ENCODE assay signal across 14 mouse cellular contexts in the genomic region with DNA sequence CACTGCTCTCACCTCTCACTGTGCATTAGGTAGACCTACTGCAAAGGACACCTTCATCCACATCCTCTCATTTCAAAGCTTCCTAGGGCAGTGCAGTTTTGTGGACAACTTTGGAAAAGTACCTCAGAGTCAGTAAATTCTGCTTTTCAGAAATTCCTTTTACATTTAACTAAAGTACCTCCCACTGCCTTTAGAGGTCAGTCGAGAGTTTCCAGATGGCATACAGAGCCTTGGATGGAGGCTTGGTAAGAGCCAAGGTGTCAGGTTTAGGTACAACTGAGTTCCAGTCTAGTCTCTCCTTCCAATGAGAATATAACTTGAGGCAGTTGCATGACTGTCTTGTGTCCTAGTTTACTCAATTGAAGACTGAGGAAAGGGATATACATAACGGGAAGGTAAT. TPM values are rescaled to one million over a fixed set of nuclear protein-coding genes. Genes with fewer than 3 reads are reported as not detected.
DNase-seq lines count a peak whose midpoint lies in the region; ATAC-seq and TF ChIP-seq lines count a peak whose summit lies in the region.
"Had no signal": no experiment of that assay in that cellular context is flagged by ENCODE, and none has a peak within 500 bp of the region (broad histone marks: within the 10 kb centered on the region; RNA-seq: fewer than 3 reads in every experiment).

No protein-coding gene starts in this region.

- no peak overlapping the region for H3K4me3 ChIP-seq in hindbrain, embryonic 11.5 days (ENCODE audit: low read depth, low read length)
- H3K4me3 ChIP-seq in hindbrain, embryonic 16.5 days (ENCODE audit: low read length) = no peak overlapping the region
- no peak overlapping the region for H3K4me3 ChIP-seq in MEL (ENCODE audit: control insufficient read depth in 1 of 2, insufficient read depth in 1 of 2, low read depth in 2 of 2, low read length in 2 of 2)
- H3K4me3 ChIP-seq: liver, embryonic 13.5 days; myocyte had no signal

- H3K36me3 ChIP-seq in hindbrain, embryonic 11.5 days (ENCODE audit: control insufficient read depth, insufficient read depth, low read length) = no peaks in the 10 kb centered on the region
- H3K36me3 ChIP-seq in hindbrain, embryonic 16.5 days (ENCODE audit: control insufficient read depth, insufficient read depth, low read length) = no peaks in the 10 kb centered on the region
- no peaks in the 10 kb centered on the region for H3K36me3 ChIP-seq in MEL (ENCODE audit: control insufficient read depth in 1 of 2, insufficient read depth in 2 of 2, low read length in 2 of 2)
- H3K36me3 ChIP-seq: liver, embryonic 13.5 days had no signal

- ATAC-seq in hindbrain, embryonic 11.5 days (ENCODE audit: low FRiP score) = no peak
- ATAC-seq in hindbrain, embryonic 16.5 days = no peak
- ATAC-seq in granulocyte monocyte progenitor cell, adult 5-6 weeks (replicated peaks; ENCODE audit: poor library complexity, severe bottlenecking) = peak; percentile 53; the same call in 1 of the 2 replicates

- DNase-seq in hindbrain, embryonic 11.5 days (ENCODE audit: low spot score) = peak; percentile 35
- peak; percentile 49 for DNase-seq in 416B (ENCODE audit: low read depth)
- peak; percentile 70 for DNase-seq in MEL (ENCODE audit: low read depth, low spot score)
- DNase-seq in right cerebral cortex, postnatal 25 days = no peak
- DNase-seq in kidney, postnatal 10 days = no peak
- no peak for DNase-seq in cerebellum, postnatal 25 days
- DNase-seq: cerebellum, adult 11-12 months; kidney, postnatal 25 days; liver, embryonic 13.5 days; right cerebral cortex, adult 18-20 months; thymus, adult 2 months had no signal

- no peak for TF ChIP-seq POLR2A in MEL (IDR thresholded peaks at IDR 0.05; ENCODE audit: control insufficient read depth in 1 of 2, insufficient read depth in 1 of 2, low read depth in 1 of 2, low read length in 2 of 2, poor library complexity in 1 of 2)

- no peak for TF ChIP-seq EP300 in MEL (IDR thresholded peaks at IDR 0.05; ENCODE audit: low read depth in 1 of 2, low read length in 2 of 2)

- 42% methylated on average over 2 of the region's 2 CpGs for WGBS in hindbrain, embryonic 11.5 days
- 53% methylated on average over 2 of the region's 2 CpGs for WGBS in hindbrain, embryonic 16.5 days

- no peaks in the 10 kb centered on the region for H3K79me2 ChIP-seq in MEL (ENCODE audit: control insufficient read depth, insufficient read depth, low read length, poor library complexity)

- H3K9me3 ChIP-seq in hindbrain, embryonic 11.5 days (ENCODE audit: control insufficient read depth, low read length) = no peaks in the 10 kb centered on the region
- H3K9me3 ChIP-seq in hindbrain, embryonic 16.5 days (ENCODE audit: control insufficient read depth, low read length) = no peaks in the 10 kb centered on the region
- H3K9me3 ChIP-seq in MEL (replicated peaks; ENCODE audit: insufficient read depth, low read length) = no peaks in the 10 kb centered on the region
- H3K9me3 ChIP-seq: liver, embryonic 13.5 days had no signal

- H3K27me3 ChIP-seq in hindbrain, embryonic 11.5 days (ENCODE audit: control insufficient read depth, insufficient read depth, low read length) = no peaks in the 10 kb centered on the region
- H3K27me3 ChIP-seq in hindbrain, embryonic 16.5 days (replicated peaks; ENCODE audit: control insufficient read depth, insufficient read depth, low read length) = no peaks in the 10 kb centered on the region
- H3K27me3 ChIP-seq in MEL (ENCODE audit: control insufficient read depth in 1 of 2, insufficient read depth in 2 of 2, low read length in 2 of 2) = peaks cover 21 to 27% of the 10 kb centered on the region in 2 experiments
- H3K27me3 ChIP-seq: liver, embryonic 13.5 days had no signal

- H3K4me2 ChIP-seq in hindbrain, embryonic 11.5 days (replicated peaks; ENCODE audit: low read depth, low read length) = no peak overlapping the region
- no peak overlapping the region for H3K4me2 ChIP-seq in hindbrain, embryonic 16.5 days (ENCODE audit: low read length)
- H3K4me2 ChIP-seq: liver, embryonic 13.5 days had no signal

- TF ChIP-seq CTCF in MEL (IDR thresholded peaks at IDR 0.05 in 2 of 3, conservative IDR thresholded peaks at IDR 0.05 in 1 of 3; ENCODE audit: control insufficient read depth in 1 of 3, insufficient read depth in 1 of 3, low read depth in 2 of 3, low read length in 3 of 3, poor library complexity in 1 of 3, severe bottlenecking in 1 of 3) = peak; percentile 51 to 94 (median 86)

- no peaks in the 10 kb centered on the region for H3K4me1 ChIP-seq in hindbrain, embryonic 11.5 days (replicated peaks; ENCODE audit: control insufficient read depth, insufficient read depth, low read length)
- no peaks in the 10 kb centered on the region for H3K4me1 ChIP-seq in hindbrain, embryonic 16.5 days (ENCODE audit: control insufficient read depth, insufficient read depth, low read depth, low read length)
- H3K4me1 ChIP-seq in MEL (ENCODE audit: control insufficient read depth in 1 of 2, insufficient read depth in 2 of 2, low read length in 2 of 2) = no peaks in the 10 kb centered on the region
- H3K4me1 ChIP-seq: liver, embryonic 13.5 days had no signal

- H3K27ac ChIP-seq in hindbrain, embryonic 11.5 days (ENCODE audit: low read depth, low read length) = no peak overlapping the region
- no peak overlapping the region for H3K27ac ChIP-seq in hindbrain, embryonic 16.5 days (ENCODE audit: low read depth, low read length)
- no peak overlapping the region for H3K27ac ChIP-seq in MEL (ENCODE audit: control insufficient read depth, low read depth, low read length)
- H3K27ac ChIP-seq: liver, embryonic 13.5 days had no signal

- peak; percentile 88 for TF ChIP-seq RAD21 in MEL (IDR thresholded peaks at IDR 0.05; ENCODE audit: low read depth, low read length)

- no peak overlapping the region for H3K9ac ChIP-seq in hindbrain, embryonic 11.5 days (ENCODE audit: low read depth, low read length)
- H3K9ac ChIP-seq in hindbrain, embryonic 16.5 days (ENCODE audit: low read depth, low read length) = no peak overlapping the region
- H3K9ac ChIP-seq in MEL (ENCODE audit: control insufficient read depth, low read depth, low read length, poor library complexity, severe bottlenecking) = no peak overlapping the region
- H3K9ac ChIP-seq: liver, embryonic 13.5 days had no signal

TF ChIP-seq in MEL, 35 proteins besides CTCF, POLR2A, EP300 and RAD21:
- TF ChIP-seq ZC3H11A (IDR thresholded peaks at IDR 0.05; ENCODE audit: low read depth, low read length) (peak; percentile 79), POLR2AphosphoS5 (IDR thresholded peaks at IDR 0.05; ENCODE audit: borderline replicate concordance, low read depth, low read length) (no peak), SMC3 (IDR thresholded peaks at IDR 0.05; ENCODE audit: low read depth, low read length) (peak; percentile 86), USF1 (IDR thresholded peaks at IDR 0.05; ENCODE audit: low read depth, low read length) (no peak)

RNA-seq across cellular contexts. Expression of a gene that starts 46.8 kb away (rescaled TPM):
- 30.2 and 33.8 TPM in 2 replicates for polyA plus RNA-seq in hindbrain, embryonic 11.5 days (2014; fragmentation: Nextera tagmentation; extraction: Ambion mirVana)
- 14.8 and 15.3 TPM in 2 replicates for polyA plus RNA-seq in hindbrain, embryonic 16.5 days (2015; fragmentation: Nextera tagmentation; extraction: Ambion mirVana)
- total RNA-seq in MEL (2012; rRNA removed) = 27.9 and 32.3 TPM in 2 replicates
- 10 to 100 TPM; 39.2 to 43.8 TPM for polyA plus RNA-seq in MEL (2012; ENCODE audit: insufficient read depth in 1 of 2, insufficient read length in 2 of 2, low read depth in 1 of 2, low replicate concordance in 2 of 2, missing spikeins in 1 of 2)
- 49.7 and 59.8 TPM in 2 replicates for total RNA-seq in granulocyte monocyte progenitor cell, adult 5-6 weeks (2014; fragmentation: Nextera tagmentation)
- 43.6 and 49.9 TPM in 2 replicates for total RNA-seq in granulocyte monocyte progenitor cell, adult 5-6 weeks (2017)

RNA-seq across cellular contexts. Expression of a gene that starts 47.5 kb away (rescaled TPM):
- 60.2 and 66.1 TPM in 2 replicates for polyA plus RNA-seq in hindbrain, embryonic 11.5 days (2014; fragmentation: Nextera tagmentation; extraction: Ambion mirVana)
- 34.8 TPM in 2 replicates for polyA plus RNA-seq in hindbrain, embryonic 16.5 days (2015; fragmentation: Nextera tagmentation; extraction: Ambion mirVana)
- total RNA-seq in MEL (2012; rRNA removed) = 89.3 and 98.7 TPM in 2 replicates
- 100 to 1,000 TPM; 119 to 142 TPM for polyA plus RNA-seq in MEL (2012; ENCODE audit: insufficient read depth in 1 of 2, insufficient read length in 2 of 2, low read depth in 1 of 2, low replicate concordance in 2 of 2, missing spikeins in 1 of 2)
- 45.5 and 51.4 TPM in 2 replicates for total RNA-seq in granulocyte monocyte progenitor cell, adult 5-6 weeks (2014; fragmentation: Nextera tagmentation)
- 82.0 and 83.2 TPM in 2 replicates for total RNA-seq in granulocyte monocyte progenitor cell, adult 5-6 weeks (2017)

Comparison
In these comparisons a context has a peak if more than half of its experiments do, and no peak if none do; other contexts are left out.
1. DNase-seq: peak in hindbrain, embryonic 11.5 days (single experiment), 416B (single experiment) and MEL (single experiment); none in right cerebral cortex, postnatal 25 days (single experiment), kidney, postnatal 10 days (single experiment) and cerebellum, postnatal 25 days (0 of 2).